Mouse (Mus musculus) heart, postnatal 0 days (tissue): Measurements from ENCODE around the gene Toe1.

Experiments used
- CTCF ChIP-seq: IDR thresholded peaks from 2 replicates; pipeline ENCODE4 v1.5.1; 2016; ENCODE audit warnings: antibody characterized with exemption, control low read depth, low read depth
- EP300 ChIP-seq: IDR thresholded peaks from 2 replicates; pipeline ENCODE4 v1.6.1; 2016; ENCODE audit warnings: antibody characterized with exemption, low read depth

DNA sequence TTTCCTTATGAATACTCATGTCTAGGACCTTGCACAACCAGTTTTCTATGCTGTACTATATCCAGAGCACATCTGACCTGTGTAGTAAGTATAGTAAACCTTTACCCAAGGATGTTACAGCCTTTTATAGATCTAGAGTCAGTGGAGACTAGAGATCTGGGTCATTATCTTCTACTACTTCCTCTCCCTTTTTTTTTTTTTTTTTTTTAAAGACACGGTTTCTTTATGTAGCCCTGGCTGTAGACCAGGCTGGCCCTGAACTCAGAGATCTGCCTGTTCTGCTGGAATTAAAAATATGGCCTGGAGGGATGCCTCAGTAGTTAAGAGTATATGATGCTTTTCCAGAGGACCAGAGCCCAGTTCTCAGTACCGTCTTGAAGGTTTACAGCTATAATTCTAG, 45.5 kb downstream of the Toe1 start:
- no peak for TF ChIP-seq CTCF
- TF ChIP-seq EP300: no peak
